In the genomic region with DNA sequence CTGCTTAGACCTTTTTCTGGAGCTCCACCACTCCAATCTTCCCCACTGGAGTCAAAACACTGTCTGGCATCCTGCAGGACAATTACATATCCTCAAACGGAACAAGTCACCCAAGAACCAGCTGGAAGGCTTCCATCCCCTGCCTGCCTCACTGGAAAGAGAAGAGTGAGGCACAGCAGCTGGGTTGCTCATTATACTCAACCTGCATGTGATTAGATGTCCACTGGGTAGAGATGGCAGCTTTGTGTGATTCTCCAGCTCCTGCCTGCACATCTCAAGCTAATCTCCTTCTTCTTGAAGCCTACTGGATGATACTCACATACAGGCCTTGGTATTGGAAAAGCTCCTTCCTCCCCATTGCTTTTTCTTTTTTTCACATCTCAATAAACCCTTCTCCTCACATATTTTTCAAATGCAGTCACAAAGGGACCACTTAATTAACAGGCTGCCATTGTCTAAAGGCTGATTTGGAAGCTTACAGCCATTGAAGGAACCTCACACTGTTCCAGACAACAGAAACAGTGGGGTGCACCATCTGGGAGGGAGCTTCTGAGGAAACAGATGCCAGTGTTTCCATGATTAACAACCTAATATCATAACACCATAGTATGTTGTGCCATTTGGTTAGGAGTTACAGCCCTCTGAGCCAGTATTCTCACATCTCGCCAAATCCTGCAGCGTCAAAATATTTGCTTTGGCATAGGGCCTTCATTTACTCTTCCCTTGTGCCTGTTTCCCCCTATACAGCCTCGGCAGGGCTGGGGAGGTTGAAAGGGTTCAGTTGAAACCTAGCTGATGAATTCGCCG, we compare ENCODE assay signal across 8 mouse cellular contexts.
A peak's percentile ranks its signal among the peaks of the same experiment; 100 is the strongest.
DNase-seq lines count a peak whose midpoint lies in the region; ATAC-seq lines count a peak whose summit lies in the region.
"Had no signal": no experiment of that assay in that cellular context is flagged by ENCODE, and none has a peak within 500 bp of the region (broad histone marks: within the 10 kb centered on the region; RNA-seq: fewer than 3 reads in every experiment).

No protein-coding gene starts in this region.

- no peaks in the 10 kb centered on the region for H3K27me3 ChIP-seq in kidney, embryonic 15.5 days
- peaks cover 7% of the 10 kb centered on the region; the same call in 1 of the 2 replicates for H3K27me3 ChIP-seq in forebrain, embryonic 14.5 days (replicated peaks; ENCODE audit: control insufficient read depth, insufficient read depth, low read length)
- H3K27me3 ChIP-seq: embryonic facial prominence, embryonic 13.5 days had no signal

- DNase-seq in kidney, postnatal 10 days = peak; percentile 28
- DNase-seq in cerebellum, adult 11 months = peak; percentile 43
- peak; percentile 91 for DNase-seq in forebrain, embryonic 14.5 days (ENCODE audit: low spot score)
- DNase-seq in lung, postnatal 10 days = peak; percentile 80
- DNase-seq in urinary bladder, adult 18-20 months (ENCODE audit: low spot score in 2 of 2) = no peak

- H3K9ac ChIP-seq in kidney, embryonic 15.5 days = no peak overlapping the region
- no peak overlapping the region for H3K9ac ChIP-seq in forebrain, embryonic 14.5 days (ENCODE audit: low read length)
- H3K9ac ChIP-seq: embryonic facial prominence, embryonic 13.5 days had no signal

- WGBS in kidney, embryonic 15.5 days = 47% methylated on average over 6 of the region's 6 CpGs
- 22% methylated on average over 6 of the region's 6 CpGs for WGBS in forebrain, embryonic 14.5 days

- no peak for ATAC-seq in kidney, embryonic 15.5 days (replicated peaks; ENCODE audit: low FRiP score)
- ATAC-seq in forebrain, embryonic 14.5 days = peak; percentile 95
- ATAC-seq in megakaryocyte, adult 5-6 weeks (ENCODE audit: poor library complexity, severe bottlenecking) = no peak

- 0 out of 2 replicates have a peak, but pooled peaks cover 4% of the 10 kb centered on the region for H3K4me1 ChIP-seq in kidney, embryonic 15.5 days
- H3K4me1 ChIP-seq in forebrain, embryonic 14.5 days (ENCODE audit: control insufficient read depth, insufficient read depth, low read length) = peaks cover 3% of the 10 kb centered on the region; the same call in 1 of the 2 replicates
- H3K4me1 ChIP-seq: embryonic facial prominence, embryonic 13.5 days had no signal

- H3K36me3 ChIP-seq in kidney, embryonic 15.5 days = no peaks in the 10 kb centered on the region
- no peaks in the 10 kb centered on the region for H3K36me3 ChIP-seq in forebrain, embryonic 14.5 days (ENCODE audit: control insufficient read depth, insufficient read depth, low read length)
- H3K36me3 ChIP-seq: embryonic facial prominence, embryonic 13.5 days had no signal

- H3K4me3 ChIP-seq in kidney, embryonic 15.5 days (replicated peaks) = no peak overlapping the region
- no peak overlapping the region for H3K4me3 ChIP-seq in forebrain, embryonic 14.5 days (ENCODE audit: low read depth, low read length)
- H3K4me3 ChIP-seq: embryonic facial prominence, embryonic 13.5 days had no signal

- H3K9me3 ChIP-seq in kidney, embryonic 15.5 days (replicated peaks) = no peaks in the 10 kb centered on the region
- no peaks in the 10 kb centered on the region for H3K9me3 ChIP-seq in forebrain, embryonic 14.5 days (replicated peaks; ENCODE audit: control insufficient read depth, low read length)
- H3K9me3 ChIP-seq: embryonic facial prominence, embryonic 13.5 days had no signal

- H3K27ac ChIP-seq in kidney, embryonic 15.5 days = no peak overlapping the region
- H3K27ac ChIP-seq in forebrain, embryonic 14.5 days (ENCODE audit: low read depth, low read length) = no peak overlapping the region
- H3K27ac ChIP-seq: embryonic facial prominence, embryonic 13.5 days had no signal

- no peak overlapping the region for H3K4me2 ChIP-seq in kidney, embryonic 15.5 days
- no peak overlapping the region for H3K4me2 ChIP-seq in forebrain, embryonic 14.5 days (ENCODE audit: low read length)
- H3K4me2 ChIP-seq: embryonic facial prominence, embryonic 13.5 days had no signal

Comparison
In these comparisons a context has a peak if more than half of its experiments do, and no peak if none do; other contexts are left out.
1. DNase-seq: peak in kidney, postnatal 10 days (single experiment), cerebellum, adult 11 months (single experiment), forebrain, embryonic 14.5 days (single experiment) and lung, postnatal 10 days (single experiment); none in urinary bladder, adult 18-20 months (0 of 2).